Comparison of ENCODE assay signal across 8 mouse cellular contexts in genomic region chr9:108459939-108460318, GRCm38 (mm10). TPM values are rescaled to one million over a fixed set of nuclear protein-coding genes. Genes with fewer than 3 reads are reported as not detected.
DNase-seq lines count a peak whose midpoint lies in the region; ATAC-seq lines count a peak whose summit lies in the region.

No protein-coding gene starts in this region.

- no peak for ATAC-seq in hindbrain, embryonic 11.5 days (ENCODE audit: low FRiP score)

- no peaks in the 10 kb centered on the region for H3K27me3 ChIP-seq in hindbrain, embryonic 11.5 days (ENCODE audit: control insufficient read depth, insufficient read depth, low read length)
- H3K27me3 ChIP-seq in megakaryocyte, embryonic 14.5 days (replicated peaks): peaks cover 15% of the 10 kb centered on the region

- peak; percentile 91 for DNase-seq in heart, adult 11 months
- no peak for DNase-seq in heart, postnatal 10 days
- DNase-seq in hindbrain, embryonic 11.5 days (ENCODE audit: low spot score): no peak
- no peak for DNase-seq in frontal cortex, postnatal 25 days (ENCODE audit: low spot score in 2 of 2)
- DNase-seq in spleen, postnatal 10 days (ENCODE audit: low spot score in 2 of 2): no peak
- no peak for DNase-seq in ovary, postnatal 14 days (ENCODE audit: low spot score)

- 100% methylated on average over 1 of the region's 1 CpGs for WGBS in hindbrain, embryonic 11.5 days

- H3K36me3 ChIP-seq in hindbrain, embryonic 11.5 days (ENCODE audit: control insufficient read depth, insufficient read depth, low read length): 0 out of 2 replicates have a peak, but pooled peaks cover 8% of the 10 kb centered on the region
- peaks cover 34% of the 10 kb centered on the region for H3K36me3 ChIP-seq in megakaryocyte, embryonic 14.5 days (replicated peaks; ENCODE audit: low read length)

- H3K4me3 ChIP-seq in brown adipose tissue, adult 24 weeks (ENCODE audit: insufficient read depth, low read depth, low read length): peak overlapping the region; percentile 84
- peak overlapping the region; percentile 98 for H3K4me3 ChIP-seq in hindbrain, embryonic 11.5 days (ENCODE audit: low read depth, low read length)
- H3K4me3 ChIP-seq in megakaryocyte, embryonic 14.5 days (replicated peaks): peak overlapping the region; percentile 95

- no peak overlapping the region for H3K9ac ChIP-seq in hindbrain, embryonic 11.5 days (ENCODE audit: low read depth, low read length)

- H3K27ac ChIP-seq in brown adipose tissue, adult 24 weeks (replicated peaks; ENCODE audit: low read depth, low read length): peak overlapping the region; percentile 25
- no peak overlapping the region for H3K27ac ChIP-seq in hindbrain, embryonic 11.5 days (ENCODE audit: low read depth, low read length)

- no peaks in the 10 kb centered on the region for H3K9me3 ChIP-seq in hindbrain, embryonic 11.5 days (ENCODE audit: control insufficient read depth, low read length)
- H3K9me3 ChIP-seq in megakaryocyte, embryonic 14.5 days: peaks cover 7% of the 10 kb centered on the region; the same call in 1 of the 2 replicates

- peak overlapping the region; percentile 89; the same call in 1 of the 2 replicates for H3K4me2 ChIP-seq in hindbrain, embryonic 11.5 days (replicated peaks; ENCODE audit: low read depth, low read length)

- peaks cover 11% of the 10 kb centered on the region for H3K4me1 ChIP-seq in brown adipose tissue, adult 24 weeks (ENCODE audit: control insufficient read depth, insufficient read depth, insufficient read length, low read length)
- H3K4me1 ChIP-seq in hindbrain, embryonic 11.5 days (replicated peaks; ENCODE audit: control insufficient read depth, insufficient read depth, low read length): peaks cover 3% of the 10 kb centered on the region; the same call in 1 of the 2 replicates
- H3K4me1 ChIP-seq in megakaryocyte, embryonic 14.5 days: peaks cover 46% of the 10 kb centered on the region

- intact Hi-C loops in heart, postnatal 10 days (cut with DNase I): loop anchor here (2.0 kb wide), 1 partner anchor 19 kb away; the partner anchor contains the start of gene Lamb2

RNA-seq across cellular contexts. Expression of gene Ccdc71, which starts 0.4 kb away (rescaled TPM):
- total RNA-seq in heart, postnatal 10 days (2021): 10 to 100 TPM; 27.7 to 31.3 TPM
- 8.2 and 11.6 TPM in 2 replicates for polyA plus RNA-seq in brown adipose tissue, adult 24 weeks (2012; ENCODE audit: insufficient read depth, insufficient read length, missing spikeins)
- polyA plus RNA-seq in hindbrain, embryonic 11.5 days (2014; fragmentation: Nextera tagmentation; extraction: Ambion mirVana): 44.1 TPM in 2 replicates
- 16.0 and 16.9 TPM in 2 replicates for polyA plus RNA-seq in megakaryocyte, embryonic 14.5 days (2012; ENCODE audit: insufficient read depth, low replicate concordance)

RNA-seq across cellular contexts. Expression of gene Klhdc8b, which starts 1.5 kb away (rescaled TPM):
- 10 to 100 TPM; 29.2 to 33.4 TPM for total RNA-seq in heart, postnatal 10 days (2021)
- polyA plus RNA-seq in brown adipose tissue, adult 24 weeks (2012; ENCODE audit: insufficient read depth, insufficient read length, missing spikeins): 4.4 and 6.9 TPM in 2 replicates
- 23.8 and 28.8 TPM in 2 replicates for polyA plus RNA-seq in hindbrain, embryonic 11.5 days (2014; fragmentation: Nextera tagmentation; extraction: Ambion mirVana)
- polyA plus RNA-seq in megakaryocyte, embryonic 14.5 days (2012; ENCODE audit: insufficient read depth, low replicate concordance): 3.8 and 6.5 TPM in 2 replicates

RNA-seq across cellular contexts. Expression of gene Lamb2, which starts 19.6 kb away (rescaled TPM):
- 100 to 1,000 TPM; 284 to 331 TPM for total RNA-seq in heart, postnatal 10 days (2021)
- polyA plus RNA-seq in brown adipose tissue, adult 24 weeks (2012; ENCODE audit: insufficient read depth, insufficient read length, missing spikeins): 19.1 and 38.4 TPM in 2 replicates
- polyA plus RNA-seq in hindbrain, embryonic 11.5 days (2014; fragmentation: Nextera tagmentation; extraction: Ambion mirVana): 11.3 and 13.4 TPM in 2 replicates
- 0.04 TPM in 1 of 2 replicates, not detected in the other for polyA plus RNA-seq in megakaryocyte, embryonic 14.5 days (2012; ENCODE audit: insufficient read depth, low replicate concordance)

RNA-seq across cellular contexts. Expression of gene BC048562, which starts 23.6 kb away (rescaled TPM):
- not detected for total RNA-seq in heart, postnatal 10 days (2021)
- polyA plus RNA-seq in brown adipose tissue, adult 24 weeks (2012; ENCODE audit: insufficient read depth, insufficient read length, missing spikeins): not detected in 2 replicates
- not detected in 2 replicates for polyA plus RNA-seq in hindbrain, embryonic 11.5 days (2014; fragmentation: Nextera tagmentation; extraction: Ambion mirVana)
- not detected in 2 replicates for polyA plus RNA-seq in megakaryocyte, embryonic 14.5 days (2012; ENCODE audit: insufficient read depth, low replicate concordance)

RNA-seq across cellular contexts. Expression of gene Usp19, which starts 30.5 kb away (rescaled TPM):
- 100 to 1,000 TPM in 1 of 2 experiments, 10 to 100 TPM in 1; 98.4 to 103 TPM for total RNA-seq in heart, postnatal 10 days (2021)
- polyA plus RNA-seq in brown adipose tissue, adult 24 weeks (2012; ENCODE audit: insufficient read depth, insufficient read length, missing spikeins): 35.9 and 48.5 TPM in 2 replicates
- polyA plus RNA-seq in hindbrain, embryonic 11.5 days (2014; fragmentation: Nextera tagmentation; extraction: Ambion mirVana): 58.9 and 60.4 TPM in 2 replicates
- 61.5 and 104 TPM in 2 replicates for polyA plus RNA-seq in megakaryocyte, embryonic 14.5 days (2012; ENCODE audit: insufficient read depth, low replicate concordance)

Comparison
In these comparisons a context has a peak if more than half of its experiments do, and no peak if none do; other contexts are left out.
1. RNA of gene Lamb2, which starts 19.6 kb away (polyA plus RNA-seq): 19.1 to 38.4 TPM in brown adipose tissue, adult 24 weeks and 11.3 to 13.4 TPM in hindbrain, embryonic 11.5 days; 0.04 TPM in megakaryocyte, embryonic 14.5 days; every median in the first group is over 10 times any median in the second.
2. Peak in every context shown above with its lines, with median percentiles within 50 percentile points of each other: H3K4me3 ChIP-seq.